Mouse (Mus musculus): ENCODE measurements around the gene Gtf2ird1.

Gtf2ird1 gene

DNA sequence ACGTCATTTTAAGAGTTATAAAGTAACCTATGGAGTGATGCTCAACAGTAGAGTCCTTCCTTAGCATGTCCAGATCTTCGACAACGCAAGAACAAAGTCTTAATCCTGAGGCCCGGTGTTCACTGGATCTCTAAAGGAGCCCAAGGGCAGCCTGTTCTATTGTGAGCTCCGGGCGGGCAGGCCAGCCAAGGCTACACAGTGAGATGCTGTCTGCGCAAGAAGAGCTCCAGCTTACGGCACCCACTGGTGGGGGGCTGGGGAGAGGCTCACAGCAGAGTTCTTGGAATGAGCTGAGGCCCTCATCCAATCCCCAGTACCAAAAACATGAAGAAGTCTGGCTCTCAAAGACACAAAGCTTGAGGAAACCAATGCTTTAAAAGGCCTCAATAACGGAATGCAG, 146.3 kb downstream of the Gtf2ird1 start:
- no peak for DNase-seq

DNA sequence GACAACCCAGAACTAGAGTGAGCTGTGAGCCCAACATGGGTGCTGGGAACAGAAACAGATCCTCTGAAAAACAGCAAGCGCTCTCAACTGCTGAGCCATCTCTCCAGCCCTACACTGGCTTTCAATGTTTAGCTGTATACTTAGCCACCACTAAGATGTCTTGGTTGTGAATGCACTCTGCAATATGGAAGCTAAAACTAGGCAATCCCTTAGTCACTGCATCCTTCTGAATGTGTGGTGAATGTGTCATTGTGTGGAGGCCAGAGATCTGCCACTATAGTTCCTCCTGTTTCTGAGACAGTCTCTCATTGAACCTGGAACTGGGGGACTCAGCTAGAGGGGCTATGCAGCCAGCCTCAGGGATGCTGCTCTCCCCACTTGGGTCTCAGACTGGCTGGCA, 147.2 kb downstream of the Gtf2ird1 start:
- DNase-seq: no peak
